Mouse (Mus musculus): ENCODE data around the gene Ciita.

GRCm38 (mm10) chr16:10559991-10560390 lies 80.1 kb downstream of the Ciita start:
- TF ChIP-seq CTCF (IDR thresholded peaks at IDR 0.05; ENCODE audit: borderline replicate concordance, extremely low read depth, insufficient read depth, insufficient read length) (no peak), POLR2A (IDR thresholded peaks at IDR 0.05; ENCODE audit: borderline replicate concordance, extremely low read depth, insufficient read depth, insufficient read length, poor library complexity, severe bottlenecking) (no peak)

Measured in brain, embryonic 14.5 days (tissue).